Mouse (Mus musculus): ENCODE data around the gene 2200002D01Rik. TPM values are rescaled to one million over a fixed set of nuclear protein-coding genes. Genes with fewer than 3 reads are reported as not detected.

Gene 2200002D01Rik
- total and polyA plus RNA-seq, 3 experiments = 2.3 to 4.2 (median 2.5) TPM

Other genes with a start within 250 kb of the 2200002D01Rik start
- gene Ryr1, start 123.3 kb downstream of the 2200002D01Rik start, total RNA-seq (2021) = under 1 TPM; 0.12 to 0.14 TPM
- gene Ryr1, start 123.3 kb downstream of the 2200002D01Rik start, polyA plus RNA-seq (2012; rRNA removed) = 0.10 TPM in 1 of 2 replicates, not detected in the other
- 1 to 10 TPM; 1.2 to 1.5 TPM for gene Rasgrp4, start 113.6 kb downstream of the 2200002D01Rik start, total RNA-seq (2021)
- 3.2 and 3.9 TPM in 2 replicates for gene Rasgrp4, start 113.6 kb downstream of the 2200002D01Rik start, polyA plus RNA-seq (2012; rRNA removed)
- gene Fam98c, start 92.2 kb downstream of the 2200002D01Rik start, total RNA-seq (2021) = 10 to 100 TPM in 1 of 2 experiments, 1 to 10 TPM in 1; 9.7 to 12.1 TPM
- gene Fam98c, start 92.2 kb downstream of the 2200002D01Rik start, polyA plus RNA-seq (2012; rRNA removed) = 35.2 and 43.4 TPM in 2 replicates
- gene Ggn, start 78.3 kb downstream of the 2200002D01Rik start, total RNA-seq (2021) = 1 to 10 TPM; 1.1 to 1.7 TPM
- gene Ggn, start 78.3 kb downstream of the 2200002D01Rik start, polyA plus RNA-seq (2012; rRNA removed) = 3.0 and 3.8 TPM in 2 replicates
- gene Spred3, start 78.1 kb downstream of the 2200002D01Rik start, total RNA-seq (2021) = 1 to 10 TPM; 5.2 to 7.4 TPM
- 14.4 and 18.0 TPM in 2 replicates for gene Spred3, start 78.1 kb downstream of the 2200002D01Rik start, polyA plus RNA-seq (2012; rRNA removed)
- gene Psmd8, start 67.8 kb downstream of the 2200002D01Rik start, total RNA-seq (2021) = 100 to 1,000 TPM; 194 to 223 TPM
- gene Psmd8, start 67.8 kb downstream of the 2200002D01Rik start, polyA plus RNA-seq (2012; rRNA removed) = 102 and 114 TPM in 2 replicates
- gene Catsperg1, start 34.4 kb downstream of the 2200002D01Rik start, total RNA-seq (2021) = under 1 TPM; 0.52 to 0.73 TPM
- 0.84 and 1.2 TPM in 2 replicates for gene Catsperg1, start 34.4 kb downstream of the 2200002D01Rik start, polyA plus RNA-seq (2012; rRNA removed)
- 1 to 10 TPM; 1.5 to 1.7 TPM for gene Kcnk6, start 16.0 kb downstream of the 2200002D01Rik start, total RNA-seq (2021)
- gene Kcnk6, start 16.0 kb downstream of the 2200002D01Rik start, polyA plus RNA-seq (2012; rRNA removed) = 12.2 and 13.5 TPM in 2 replicates
- gene Yif1b, start 10.1 kb downstream of the 2200002D01Rik start, total RNA-seq (2021) = 10 to 100 TPM; 55.2 to 64.5 TPM
- gene Yif1b, start 10.1 kb downstream of the 2200002D01Rik start, polyA plus RNA-seq (2012; rRNA removed) = 162 and 191 TPM in 2 replicates
- 10 to 100 TPM; 44.3 to 53.9 TPM for gene Spint2, start 33.4 kb upstream of the 2200002D01Rik start, total RNA-seq (2021)
- gene Spint2, start 33.4 kb upstream of the 2200002D01Rik start, polyA plus RNA-seq (2012; rRNA removed) = 61.1 and 90.2 TPM in 2 replicates
- gene Ppp1r14a, start 40.8 kb upstream of the 2200002D01Rik start, total RNA-seq (2021) = 1 to 10 TPM; 5.5 to 9.8 TPM
- 9.2 and 12.1 TPM in 2 replicates for gene Ppp1r14a, start 40.8 kb upstream of the 2200002D01Rik start, polyA plus RNA-seq (2012; rRNA removed)
- gene Dpf1, start 55.5 kb upstream of the 2200002D01Rik start, total RNA-seq (2021) = 1 to 10 TPM; 1.5 to 3.3 TPM
- gene Dpf1, start 55.5 kb upstream of the 2200002D01Rik start, polyA plus RNA-seq (2012; rRNA removed) = 2.9 and 3.1 TPM in 2 replicates

All from adrenal gland, adult 2 months (tissue).